Mouse (Mus musculus): ENCODE results near the gene Gbp3.

GRCm38 (mm10) chr3:142570738-142571137 lies 10.9 kb downstream of the Gbp3 start:
- TF ChIP-seq E2F4 (IDR thresholded peaks at IDR 0.05; ENCODE audit: insufficient read depth) (no peak), SRF (IDR thresholded peaks at IDR 0.05; ENCODE audit: control insufficient read depth, insufficient read length, low read depth) (no peak), MAX (IDR thresholded peaks at IDR 0.05; ENCODE audit: low read depth) (no peak), POLR2A (IDR thresholded peaks at IDR 0.05; ENCODE audit: insufficient read length, low read depth) (no peak), USF1 (IDR thresholded peaks at IDR 0.05; ENCODE audit: low read depth) (no peak)
